19 mouse cellular contexts compared by ENCODE assay signal in the genomic region with DNA sequence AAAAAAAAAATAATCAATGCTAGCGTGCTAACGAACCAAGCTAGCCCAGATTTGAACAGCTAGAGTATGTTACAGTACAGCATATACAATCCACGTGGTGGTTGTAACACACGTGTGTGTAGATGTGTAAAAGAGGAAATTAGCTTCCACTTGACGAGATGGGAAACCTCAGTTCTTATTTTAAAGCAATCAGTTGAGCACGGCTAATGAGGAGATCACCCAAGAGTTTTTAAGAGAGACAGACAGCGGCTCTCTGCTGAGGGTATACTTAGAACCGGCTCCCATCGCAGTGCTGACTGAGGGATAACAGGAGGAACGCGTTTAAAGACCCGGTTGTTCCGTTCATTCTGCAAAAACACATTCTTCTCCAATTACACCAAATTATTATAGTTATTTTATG.
A peak's percentile ranks its signal among the peaks of the same experiment; 100 is the strongest.
DNase-seq lines count a peak whose midpoint lies in the region; ATAC-seq and TF ChIP-seq lines count a peak whose summit lies in the region.
"Had no signal": no experiment of that assay in that cellular context is flagged by ENCODE, and none has a peak within 500 bp of the region (broad histone marks: within the 10 kb centered on the region; RNA-seq: fewer than 3 reads in every experiment).

No protein-coding gene starts in this region.

- H3K9ac ChIP-seq in forebrain, postnatal 0 days, result no peak overlapping the region
- no peak overlapping the region for H3K9ac ChIP-seq in liver, embryonic 12.5 days
- H3K9ac ChIP-seq: midbrain, embryonic 13.5 days; neural tube, embryonic 13.5 days had no signal

- H3K9me3 ChIP-seq in forebrain, postnatal 0 days (ENCODE audit: low read length), result no peaks in the 10 kb centered on the region
- no peaks in the 10 kb centered on the region for H3K9me3 ChIP-seq in liver, embryonic 12.5 days (replicated peaks)
- H3K9me3 ChIP-seq: midbrain, embryonic 13.5 days; neural tube, embryonic 13.5 days had no signal

- peak; percentile 11 to 33 for DNase-seq in kidney, postnatal 4 days
- no peak for DNase-seq in kidney, postnatal 14 days
- peak; percentile 3 for DNase-seq in Muller cell, postnatal 12 days (ENCODE audit: inconsistent ontology term)
- DNase-seq in brain, adult 2 months (ENCODE audit: low read depth, low spot score), result peak; percentile 7
- peak; percentile 27 for DNase-seq in forebrain, postnatal 0 days
- no peak for DNase-seq in cerebellum, adult 18-20 months
- no peak for DNase-seq in neural tube, embryonic 10.5 days (ENCODE audit: extremely low spot score, low spot score)
- DNase-seq: adrenal gland, adult 2 months; cerebellum, adult 11 months; cerebellum, postnatal 14 days; gastrocnemius, postnatal 36 days; kidney, adult 2 months; kidney, postnatal 36 days; spleen, adult 18-20 months had no signal

- no peak overlapping the region for H3K4me2 ChIP-seq in forebrain, postnatal 0 days (ENCODE audit: low read depth)
- H3K4me2 ChIP-seq in liver, embryonic 12.5 days, result no peak overlapping the region
- H3K4me2 ChIP-seq: midbrain, embryonic 13.5 days had no signal

- 22% methylated on average over 13 of the region's 13 CpGs for WGBS in forebrain, postnatal 0 days
- WGBS in liver, embryonic 12.5 days (ENCODE audit: insufficient replicate concordance), result 76% methylated on average over 13 of the region's 13 CpGs

- no peaks in the 10 kb centered on the region for H3K27me3 ChIP-seq in forebrain, postnatal 0 days (ENCODE audit: insufficient read depth, low read length)
- H3K27me3 ChIP-seq in liver, embryonic 12.5 days (replicated peaks), result no peaks in the 10 kb centered on the region
- H3K27me3 ChIP-seq: neural tube, embryonic 13.5 days had no signal

- H3K27ac ChIP-seq in forebrain, postnatal 0 days (ENCODE audit: low read depth, low read length), result no peak overlapping the region
- no peak overlapping the region for H3K27ac ChIP-seq in liver, embryonic 12.5 days
- H3K27ac ChIP-seq: midbrain, embryonic 13.5 days; neural tube, embryonic 13.5 days had no signal

- no peaks in the 10 kb centered on the region for H3K36me3 ChIP-seq in forebrain, postnatal 0 days (ENCODE audit: insufficient read depth)
- no peaks in the 10 kb centered on the region for H3K36me3 ChIP-seq in liver, embryonic 12.5 days
- H3K36me3 ChIP-seq: midbrain, embryonic 13.5 days; neural tube, embryonic 13.5 days had no signal

- H3K4me1 ChIP-seq in forebrain, postnatal 0 days (ENCODE audit: insufficient read depth), result no peaks in the 10 kb centered on the region
- H3K4me1 ChIP-seq in liver, embryonic 12.5 days, result no peaks in the 10 kb centered on the region

- no peak overlapping the region for H3K4me3 ChIP-seq in forebrain, postnatal 0 days (ENCODE audit: low read depth, low read length)
- H3K4me3 ChIP-seq in liver, embryonic 12.5 days, result no peak overlapping the region
- H3K4me3 ChIP-seq: erythroblast, embryonic 14.5 days; midbrain, embryonic 13.5 days; neural tube, embryonic 13.5 days had no signal

- TF ChIP-seq CTCF in forebrain, postnatal 0 days (IDR thresholded peaks at IDR 0.05; ENCODE audit: low read depth), result no peak

- ATAC-seq in forebrain, postnatal 0 days, result no peak
- ATAC-seq in liver, embryonic 12.5 days, result no peak
- ATAC-seq: hindbrain, embryonic 16.5 days; midbrain, embryonic 13.5 days had no signal

Comparison
In these comparisons a context has a peak if more than half of its experiments do, and no peak if none do; other contexts are left out.
1. DNase-seq: peak in kidney, postnatal 4 days (2 of 2), Muller cell, postnatal 12 days (single experiment), brain, adult 2 months (single experiment) and forebrain, postnatal 0 days (single experiment); none in kidney, postnatal 14 days (single experiment), cerebellum, adult 18-20 months (0 of 2) and neural tube, embryonic 10.5 days (single experiment).